Mouse (Mus musculus) midbrain, embryonic 14.5 days (tissue): ENCODE measurements around the gene Slc25a10. TPM values are rescaled to one million over a fixed set of nuclear protein-coding genes. Genes with fewer than 3 reads are reported as not detected.

Source experiments
- ATAC-seq: fragments of 200-750 bp; cut with Nextera tagmentation; 2 replicates; pipeline ENCODE4 v1.8.0; 2017; ENCODE audit warnings: moderate number of reproducible peaks, moderate library complexity; ENCODE audit not compliant: low FRiP score, low TSS enrichment
- DNase-seq: peaks from one replicate; pipeline ENCODE4 v3.0.0-alpha.2; 2015
- H3K27ac ChIP-seq: fragments of 300-500 bp; sonication (generic); replicated peaks from 2 replicates; pipeline ENCODE4 v1.5.1; 2014; ENCODE audit warnings: mild to moderate bottlenecking, low read depth, low read length, moderate library complexity
- H3K27me3 ChIP-seq: fragments of 300-500 bp; sonication (generic); 2 replicates; pipeline ENCODE4 v1.6.1; 2014; ENCODE audit warnings: low read length, control low read depth, mixed read lengths; ENCODE audit not compliant: control insufficient read depth, insufficient read depth
- H3K36me3 ChIP-seq: fragments of 300-500 bp; sonication (generic); 2 replicates; pipeline ENCODE4 v1.6.1; 2014; ENCODE audit warnings: low read length, control low read depth; ENCODE audit not compliant: control insufficient read depth, insufficient read depth
- H3K4me1 ChIP-seq: fragments of 300-500 bp; sonication (generic); 2 replicates; pipeline ENCODE4 v1.6.1; 2014; ENCODE audit warnings: mild to moderate bottlenecking, antibody characterized with exemption, low read length, control low read depth; ENCODE audit not compliant: control insufficient read depth, insufficient read depth
- H3K4me2 ChIP-seq: fragments of 300-500 bp; sonication (generic); 2 replicates; pipeline ENCODE4 v1.6.1; 2014; ENCODE audit warnings: mild to moderate bottlenecking, low read length, moderate library complexity
- H3K4me3 ChIP-seq: fragments of 300-500 bp; sonication (generic); replicated peaks from 2 replicates; pipeline ENCODE4 v1.5.1; 2014; ENCODE audit warnings: low read depth, low read length
- H3K9ac ChIP-seq: fragments of 300-500 bp; sonication (generic); replicated peaks from 2 replicates; pipeline ENCODE4 v1.6.1; 2014; ENCODE audit warnings: mild to moderate bottlenecking, low read length, moderate library complexity
- H3K9me3 ChIP-seq: fragments of 300-500 bp; sonication (generic); 2 replicates; pipeline ENCODE4 v1.6.1; 2016; ENCODE audit warnings: low read length, control low read depth, mixed read lengths; ENCODE audit not compliant: control insufficient read depth
- WGBS: fragments of 180-500 bp; shearing (Covaris S2); extraction: QIAGEN DNeasy Blood & Tissue Kit; methylation state at CpG from one replicate; pipeline ENCODE4 v1.1.7; 2014; 5-methylcytosine and 5-hydroxymethylcytosine counted together
- polyA plus RNA-seq: library from polyadenylated mRNA; unstranded; fragments of >200 nt; fragmentation: Nextera tagmentation; extraction: Ambion mirVana; gene quantifications from 2 replicates; pipeline ENCODE4 v1.2.1, GENCODE M21; 2014

Slc25a10 gene
- polyA plus RNA-seq, 1 experiment from 2014 or later = 28.4 TPM

- Histone ChIP-seq H3K4me1 (peaks cover 17% of the 10 kb centered on the region), H3K27ac (peak overlapping the region; percentile 72), H3K4me3 (peak overlapping the region; percentile 87), H3K36me3 (peaks cover 46% of the 10 kb centered on the region), H3K9ac (peak overlapping the region; percentile 75), H3K9me3 (no peaks in the 10 kb centered on the region), H3K4me2 (peak overlapping the region; percentile 97), H3K27me3 (no peaks in the 10 kb centered on the region)
- DNase-seq (peak; percentile 66), ATAC-seq (peak; percentile 44)
- WGBS = under 1% methylated on average over 48 of the region's 48 CpGs
Observed at GRCm38 (mm10) chr11:120492024-120492877, 611 bp downstream of the Slc25a10 start.

DNA sequence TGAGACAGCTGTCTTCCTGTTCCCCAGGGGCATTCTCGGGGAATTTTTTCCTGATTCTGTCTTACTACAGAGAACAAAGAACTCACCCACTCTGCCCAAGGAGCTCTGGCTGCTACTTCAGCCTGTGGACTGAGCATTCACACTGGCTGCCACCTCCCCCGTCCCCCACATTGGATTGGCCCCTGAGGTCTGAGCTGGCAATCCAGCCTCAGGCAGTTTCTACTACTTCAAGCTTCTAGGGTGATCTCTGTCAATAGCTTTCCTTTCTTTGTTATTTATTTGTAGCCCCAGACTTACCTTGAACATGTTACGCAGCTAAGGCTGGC lies 1.2 kb downstream of the Slc25a10 start:
- Histone ChIP-seq H3K4me3 (peak overlapping the region; percentile 87), H3K27ac (peak overlapping the region; percentile 57), H3K9ac (peak overlapping the region; percentile 75; the same call in 1 of the 2 replicates), H3K36me3 (peaks cover 44% of the 10 kb centered on the region), H3K9me3 (no peaks in the 10 kb centered on the region), H3K4me2 (peak overlapping the region; percentile 97), H3K4me1 (peaks cover 17% of the 10 kb centered on the region), H3K27me3 (no peaks in the 10 kb centered on the region)
- no peak for ATAC-seq
- 24% methylated on average over 3 of the region's 3 CpGs for WGBS
- DNase-seq = no peak

DNA sequence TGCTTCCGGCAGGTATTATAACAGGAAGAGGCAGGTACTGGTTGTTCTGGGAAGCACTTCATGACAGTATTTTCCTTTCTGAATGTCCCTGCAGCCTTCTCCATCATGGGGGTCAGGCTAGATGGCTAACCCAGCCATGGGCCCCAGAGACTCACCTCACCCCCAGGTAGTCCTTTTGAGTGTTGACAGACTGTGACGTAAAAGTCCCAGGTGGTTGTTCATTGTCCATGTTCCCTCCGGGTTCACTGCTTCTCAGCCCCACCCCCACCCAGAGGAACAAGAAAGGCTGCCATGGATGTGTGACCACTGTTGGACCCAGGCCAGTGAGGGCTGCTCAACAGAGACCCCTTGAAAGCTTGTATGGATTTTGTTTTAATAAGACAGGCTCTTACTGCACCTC lies 1.7 kb downstream of the Slc25a10 start:
- no peaks in the 10 kb centered on the region for H3K9me3 ChIP-seq
- peaks cover 17% of the 10 kb centered on the region for H3K4me1 ChIP-seq
- ATAC-seq (no peak), DNase-seq (no peak)
- peak overlapping the region; percentile 75; the same call in 1 of the 2 replicates for H3K9ac ChIP-seq
- peak overlapping the region; percentile 57; the same call in 1 of the 2 replicates for H3K27ac ChIP-seq
- H3K4me3 ChIP-seq = peak overlapping the region; percentile 87
- 61% methylated on average over 3 of the region's 3 CpGs for WGBS
- H3K36me3 ChIP-seq = peaks cover 43% of the 10 kb centered on the region
- peak overlapping the region; percentile 97 for H3K4me2 ChIP-seq
- H3K27me3 ChIP-seq = no peaks in the 10 kb centered on the region

- ATAC-seq = no peak
- peaks cover 42% of the 10 kb centered on the region for H3K36me3 ChIP-seq
- H3K9ac ChIP-seq = no peak overlapping the region
- peaks cover 17% of the 10 kb centered on the region for H3K4me1 ChIP-seq
- DNase-seq = no peak
- no peak overlapping the region for H3K27ac ChIP-seq
- no peaks in the 10 kb centered on the region for H3K9me3 ChIP-seq
- no peaks in the 10 kb centered on the region for H3K27me3 ChIP-seq
- H3K4me2 ChIP-seq = peak overlapping the region; percentile 21; the same call in 1 of the 2 replicates
- WGBS = 85% methylated on average over 3 of the region's 3 CpGs
- H3K4me3 ChIP-seq = no peak overlapping the region
Observed at GRCm38 (mm10) chr11:120493911-120494310, 2.3 kb downstream of the Slc25a10 start.

DNA sequence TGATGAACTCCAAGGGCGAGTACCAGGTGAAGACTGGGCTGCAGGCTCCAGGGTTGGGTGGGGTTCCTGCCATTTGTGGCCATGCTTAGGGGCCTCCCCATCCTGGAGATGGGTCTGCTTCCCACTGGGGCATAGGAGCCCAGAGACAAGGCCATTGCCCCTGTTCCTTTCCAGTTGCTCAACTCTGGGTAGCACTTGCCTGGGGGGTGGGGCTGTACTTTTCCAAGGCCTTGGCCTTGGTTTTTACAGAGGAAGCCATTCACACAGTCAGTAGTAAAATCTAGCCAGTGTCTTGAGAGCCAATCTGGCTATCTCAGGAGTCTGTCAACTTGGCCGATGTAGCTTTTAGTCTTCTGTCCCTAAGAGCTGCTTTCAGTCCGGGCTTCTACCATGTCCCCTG lies 5.8 kb downstream of the Slc25a10 start:
- Histone ChIP-seq H3K36me3 (peaks cover 44% of the 10 kb centered on the region), H3K4me3 (no peak overlapping the region), H3K4me2 (no peak overlapping the region), H3K27ac (no peak overlapping the region), H3K27me3 (no peaks in the 10 kb centered on the region), H3K9me3 (no peaks in the 10 kb centered on the region), H3K9ac (no peak overlapping the region), H3K4me1 (peaks cover 9% of the 10 kb centered on the region)
- DNase-seq (no peak), ATAC-seq (no peak)
- WGBS = 94% methylated on average over 3 of the region's 3 CpGs

- DNase-seq = no peak
Observed at GRCm38 (mm10) chr11:120498226-120498625, 6.6 kb downstream of the Slc25a10 start.

GRCm38 (mm10) chr11:120498891-120499290 lies 7.3 kb downstream of the Slc25a10 start:
- Histone ChIP-seq H3K9me3 (no peaks in the 10 kb centered on the region), H3K9ac (no peak overlapping the region), H3K36me3 (peaks cover 44% of the 10 kb centered on the region), H3K27ac (no peak overlapping the region), H3K27me3 (no peaks in the 10 kb centered on the region), H3K4me3 (no peak overlapping the region), H3K4me1 (no peaks in the 10 kb centered on the region), H3K4me2 (no peak overlapping the region)
- ATAC-seq (no peak), DNase-seq (no peak)
- 95% methylated on average over 5 of the region's 5 CpGs for WGBS

More at GRCm38 (mm10) chr11:120498226-120498625, 6.6 kb downstream of the Slc25a10 start:
- Histone ChIP-seq H3K4me3 (no peak overlapping the region), H3K27me3 (no peaks in the 10 kb centered on the region), H3K9ac (no peak overlapping the region), H3K4me2 (no peak overlapping the region), H3K4me1 (peaks cover 3% of the 10 kb centered on the region), H3K9me3 (no peaks in the 10 kb centered on the region), H3K27ac (no peak overlapping the region), H3K36me3 (peaks cover 44% of the 10 kb centered on the region)
- no peak for ATAC-seq
- WGBS = 93% methylated on average over 12 of the region's 12 CpGs

DNA sequence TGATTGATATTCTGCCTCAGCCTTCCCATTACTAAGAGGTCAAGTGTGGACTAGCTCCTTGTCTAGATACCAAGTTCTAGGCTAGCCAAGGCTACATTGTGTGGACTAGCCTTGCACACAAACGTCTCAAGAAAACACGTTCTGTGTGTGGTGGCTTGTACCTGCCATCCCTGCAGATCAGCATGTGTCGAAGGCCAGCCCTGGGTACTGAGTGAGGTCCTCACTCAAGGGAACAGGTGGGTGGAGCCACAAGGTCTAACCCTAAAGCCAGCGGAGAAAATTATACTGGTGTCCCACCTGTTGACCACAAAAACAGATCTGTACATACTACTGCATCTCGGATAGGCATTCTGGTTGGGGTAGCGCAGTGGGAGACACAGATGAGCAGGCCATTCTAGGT lies 8.3 kb downstream of the Slc25a10 start:
- no peaks in the 10 kb centered on the region for H3K9me3 ChIP-seq

DNA sequence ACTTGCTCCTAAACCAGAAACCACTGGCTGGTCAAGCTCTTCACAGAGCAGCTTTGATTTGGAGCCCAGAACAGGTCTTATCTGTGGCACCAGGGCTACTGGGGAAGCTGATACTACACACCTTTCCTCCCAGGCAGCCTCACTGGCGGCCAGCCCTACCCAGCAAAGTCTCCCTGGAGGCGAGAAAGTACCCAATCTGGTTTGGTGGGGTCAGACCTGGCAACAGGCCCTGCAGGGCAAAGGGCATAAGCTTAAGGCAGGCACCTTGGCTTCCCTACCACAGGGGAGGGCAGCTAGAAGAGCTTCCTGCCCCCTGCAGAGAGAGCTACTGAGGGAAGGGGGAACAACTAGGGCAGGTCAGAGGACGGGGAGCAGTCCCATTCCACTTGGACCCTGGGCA lies 8.7 kb downstream of the Slc25a10 start:
- Histone ChIP-seq H3K9me3 (no peaks in the 10 kb centered on the region), H3K4me3 (no peak overlapping the region), H3K36me3 (peaks cover 33% of the 10 kb centered on the region), H3K9ac (no peak overlapping the region), H3K27me3 (no peaks in the 10 kb centered on the region), H3K4me2 (no peak overlapping the region), H3K27ac (no peak overlapping the region), H3K4me1 (no peaks in the 10 kb centered on the region)
- WGBS = 25% methylated on average over 3 of the region's 3 CpGs
- DNase-seq (no peak), ATAC-seq (no peak)

More for the DNA sequence above, 8.3 kb downstream of the Slc25a10 start:
- ATAC-seq (no peak), DNase-seq (no peak)
- Histone ChIP-seq H3K9ac (no peak overlapping the region), H3K4me2 (no peak overlapping the region), H3K27ac (no peak overlapping the region), H3K4me1 (no peaks in the 10 kb centered on the region), H3K4me3 (no peak overlapping the region), H3K27me3 (no peaks in the 10 kb centered on the region), H3K36me3 (peaks cover 38% of the 10 kb centered on the region)
- 82% methylated on average over 6 of the region's 6 CpGs for WGBS
